Mouse (Mus musculus) CD4-positive, CD25-positive, alpha-beta regulatory T cell, adult 4 months (primary cell): ENCODE measurements around the gene Lekr1. TPM values are rescaled to one million over a fixed set of nuclear protein-coding genes. Genes with fewer than 3 reads are reported as not detected.
"Not testable (repeated sequence)": the region's sequence is repeated elsewhere in the genome, so short reads cannot be mapped to it uniquely, and the experiment has no call there.

Source experiments
- ATAC-seq: one replicate; pipeline ENCODE4 v1.8.0; 2017
- polyA plus RNA-seq, 2 experiments: library from polyadenylated mRNA; unstranded; fragments of 100-300 nt; shearing (Covaris generic); gene quantifications; one replicate each; pipeline ENCODE4 v1.2.1; 2017

Gene Lekr1
- polyA plus RNA-seq, 2 experiments from 2014 or later: 0.20 TPM; not detected in 1

DNA sequence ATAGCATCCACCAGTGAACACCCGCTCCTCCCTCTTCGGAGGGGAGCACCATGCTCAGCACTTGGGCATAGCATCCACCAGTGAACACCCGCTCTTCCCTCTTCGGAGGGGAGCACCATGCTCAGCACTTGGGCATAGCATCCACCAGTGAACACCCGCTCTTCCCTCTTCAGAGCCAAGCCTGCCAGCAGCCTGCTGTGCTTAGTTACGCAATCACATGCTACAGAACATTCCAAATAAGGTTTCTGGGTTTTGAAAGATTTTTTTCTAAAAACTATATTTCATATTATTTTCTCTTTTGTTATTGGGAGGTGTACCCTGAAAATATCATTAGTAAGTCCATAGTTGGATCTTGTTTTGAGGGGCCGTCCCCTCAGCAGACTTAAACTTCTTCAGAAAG, 103.6 kb downstream of the Lekr1 start:
- not testable (repeated sequence) for ATAC-seq

DNA sequence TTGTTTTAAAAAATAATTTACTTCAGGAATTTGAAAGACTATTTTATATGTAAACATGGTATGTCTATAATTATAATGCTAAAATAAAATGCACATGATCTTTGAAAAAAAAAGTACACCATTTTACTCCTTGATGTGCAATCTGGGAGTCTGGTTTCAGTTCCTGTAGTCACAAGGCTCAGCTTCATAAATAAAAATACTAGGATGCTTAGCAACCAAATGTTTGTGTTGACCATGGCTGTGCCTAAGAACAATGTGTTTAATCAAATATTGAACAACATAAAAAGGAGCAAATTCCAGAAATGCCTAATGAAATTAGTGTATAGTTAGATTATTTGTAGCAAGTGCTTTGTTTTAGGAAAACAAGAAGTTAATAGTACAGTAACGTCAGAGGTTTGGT, 107.9 kb downstream of the Lekr1 start:
- ATAC-seq: no peak

DNA sequence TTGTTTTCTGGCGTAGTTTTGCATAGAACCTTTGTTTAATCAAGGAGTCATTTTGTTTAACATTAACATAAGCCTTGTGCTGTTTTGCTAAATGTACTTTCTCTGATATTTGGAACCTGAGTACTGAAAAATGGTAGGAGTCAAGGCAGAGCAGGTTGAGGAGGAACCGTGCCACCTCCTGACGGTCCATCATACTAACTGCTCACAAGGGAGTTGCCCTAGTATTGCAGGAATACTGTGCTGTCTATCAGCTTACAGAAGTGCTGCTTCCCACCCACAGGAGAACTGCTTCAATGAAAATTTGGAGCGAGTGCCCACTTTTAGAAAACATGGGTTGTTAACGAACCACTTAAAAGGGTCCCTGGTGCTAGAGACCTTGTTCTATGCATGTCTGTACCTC, 109.1 kb downstream of the Lekr1 start:
- ATAC-seq: no peak

DNA sequence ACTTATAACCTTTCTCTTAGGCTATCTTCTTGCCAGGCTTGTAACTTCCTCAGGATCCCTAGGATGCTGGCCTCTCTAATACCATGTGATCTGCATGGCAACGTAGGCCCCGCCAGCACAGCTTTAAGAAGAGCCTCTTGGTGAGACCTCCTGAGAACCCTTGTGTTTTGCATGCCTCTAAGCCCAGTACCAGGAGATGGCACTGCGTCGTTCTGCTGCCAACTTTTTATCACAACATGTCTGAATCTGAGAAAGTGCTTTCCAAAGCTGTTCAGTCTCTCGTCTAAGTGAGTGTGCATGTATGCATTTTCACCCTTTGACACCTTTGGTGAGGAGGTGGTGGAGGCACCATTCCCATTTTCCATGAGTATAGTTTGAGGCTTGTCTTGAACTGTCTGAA, 116.2 kb downstream of the Lekr1 start:
- no peak for ATAC-seq

DNA sequence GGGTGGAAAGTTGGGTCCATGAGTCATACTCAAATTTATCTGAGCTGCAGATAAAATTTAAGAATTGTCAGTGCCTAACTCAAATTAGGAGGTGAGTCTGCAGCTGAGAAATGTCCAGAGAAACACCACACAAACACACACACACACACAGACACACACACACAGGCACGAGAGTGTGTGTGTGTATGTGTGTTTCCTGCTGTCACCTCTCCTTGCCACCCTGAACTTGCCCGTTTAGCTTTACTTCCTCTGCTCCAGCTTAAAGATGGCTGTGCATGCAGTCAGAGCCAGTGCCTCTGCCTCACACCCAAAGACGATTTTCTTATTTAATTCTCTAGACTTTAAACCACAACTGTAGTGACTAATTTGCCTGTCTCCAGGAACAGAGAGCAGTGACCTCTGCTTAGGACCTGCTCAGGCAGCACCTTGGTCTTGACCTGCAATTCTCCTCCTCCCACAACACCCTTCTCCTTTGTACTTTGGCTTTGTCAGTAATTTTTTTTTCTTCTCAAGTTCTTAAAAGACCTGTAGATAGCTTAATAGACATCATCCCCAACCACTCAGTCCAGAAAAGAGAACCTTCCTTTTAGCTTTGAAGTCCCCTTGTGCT, 124.2 kb downstream of the Lekr1 start:
- no peak for ATAC-seq

DNA sequence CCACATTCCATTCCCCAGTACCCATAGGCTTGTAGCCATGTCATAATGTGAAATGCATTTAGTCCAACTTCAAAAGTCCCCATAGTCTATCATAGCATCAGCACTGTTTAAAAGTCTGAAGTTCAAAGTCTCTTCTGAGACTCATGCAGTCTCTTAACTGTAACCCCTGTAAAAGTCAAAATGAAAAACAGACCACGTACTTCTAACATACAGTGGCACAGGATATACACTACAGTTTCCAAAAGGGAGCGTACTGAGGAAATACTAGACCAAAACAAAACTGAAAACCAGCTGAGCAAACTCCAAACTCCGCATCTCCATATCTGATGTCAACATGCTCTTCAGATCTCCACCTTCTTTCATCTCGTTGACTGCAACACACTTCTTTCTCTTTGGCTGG, 127.5 kb downstream of the Lekr1 start:
- ATAC-seq: peak; percentile 32

DNA sequence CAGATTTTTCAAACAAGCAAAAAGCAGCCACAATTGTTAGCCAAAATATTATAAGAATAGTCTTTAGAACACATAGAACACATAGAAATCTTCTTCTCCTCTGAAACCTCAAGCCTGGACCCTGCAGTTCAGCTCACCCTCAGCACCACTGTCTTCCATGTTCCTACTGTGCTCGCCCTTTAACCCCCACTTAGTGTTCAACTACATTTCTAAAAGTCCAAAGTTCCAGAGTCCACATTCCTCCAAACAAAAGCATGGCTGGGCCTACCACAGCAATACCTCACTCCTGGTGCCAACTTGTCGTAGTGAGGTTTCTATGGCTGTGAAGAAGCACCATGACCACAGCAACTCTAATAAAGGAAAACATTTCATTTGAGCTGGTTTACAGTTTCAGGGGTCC, 128.7 kb downstream of the Lekr1 start:
- ATAC-seq: no peak

DNA sequence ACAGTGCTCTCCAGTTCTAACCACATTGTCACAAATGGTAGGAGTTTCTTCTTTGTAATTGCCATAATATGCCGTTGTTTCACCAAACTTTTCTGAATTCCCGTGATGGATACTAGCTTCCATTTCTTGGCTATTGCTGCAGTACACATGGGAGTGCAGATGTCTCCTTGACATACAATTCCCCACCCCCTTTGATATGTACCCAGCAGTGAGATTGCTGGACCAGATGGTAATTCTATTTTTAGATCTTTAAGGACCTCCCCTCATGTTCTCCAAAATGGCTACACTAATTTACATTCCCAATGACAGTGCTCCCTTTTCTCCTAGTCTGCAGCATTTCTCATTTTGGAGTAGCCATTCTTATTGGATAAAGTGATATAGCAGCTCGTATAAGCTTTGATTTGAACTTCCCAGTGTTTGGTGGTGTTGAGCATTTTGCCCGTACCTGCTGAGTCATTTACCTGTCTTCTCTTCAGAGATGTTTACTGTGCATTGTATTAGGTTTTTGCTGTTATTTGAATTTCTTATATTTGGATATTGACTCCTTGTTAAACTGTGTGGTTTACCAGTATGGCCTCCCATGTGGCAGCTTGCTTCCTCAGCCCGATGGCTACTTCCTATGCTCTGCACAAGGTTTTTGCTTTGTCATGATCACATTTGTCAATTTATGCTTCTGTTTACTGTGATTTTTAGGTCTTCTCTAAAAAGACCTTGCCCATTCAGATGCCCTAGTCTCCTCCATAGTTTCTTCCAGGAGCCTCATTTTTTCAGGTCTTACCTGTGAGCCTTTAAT, 131.5 kb downstream of the Lekr1 start:
- no peak for ATAC-seq

DNA sequence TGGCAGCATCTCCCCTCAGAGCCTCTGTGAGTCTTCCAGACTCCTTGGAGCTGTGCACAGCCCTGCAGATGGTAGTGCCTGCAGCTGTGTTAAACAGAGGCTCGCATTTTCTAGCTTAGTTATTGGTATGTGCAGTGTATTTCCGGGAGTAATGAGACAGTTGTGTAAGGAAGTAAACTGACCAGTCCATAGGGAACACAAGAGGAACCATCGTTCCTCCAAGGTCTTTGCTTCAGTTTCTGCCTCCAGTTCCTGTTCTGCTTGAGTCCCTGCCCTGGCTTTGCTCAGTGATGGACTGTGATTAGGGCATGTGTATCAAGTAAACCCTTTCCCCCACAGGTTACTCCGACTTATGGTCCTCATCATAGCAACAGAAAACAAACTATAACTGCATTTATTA, 134.9 kb downstream of the Lekr1 start:
- no peak for ATAC-seq

DNA sequence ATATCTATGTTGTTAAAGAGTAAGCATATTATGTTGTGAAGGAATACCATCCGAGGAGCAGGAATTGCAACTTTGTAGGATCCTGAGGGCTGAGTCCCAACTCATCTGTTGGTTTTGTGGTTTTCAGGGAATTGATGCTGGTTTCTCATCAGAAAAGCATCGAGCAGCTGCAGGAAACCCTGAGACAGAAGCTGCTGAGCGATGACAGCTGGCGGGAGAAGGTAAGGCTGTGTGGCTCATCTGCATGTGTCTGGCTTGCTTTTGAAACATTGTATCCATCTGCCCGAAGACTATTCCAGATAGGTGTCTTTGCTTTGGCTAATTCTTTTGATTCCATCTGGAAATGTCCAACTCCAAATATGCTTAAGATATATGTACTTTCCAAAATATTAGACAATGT, 136.2 kb downstream of the Lekr1 start:
- ATAC-seq: no peak

DNA sequence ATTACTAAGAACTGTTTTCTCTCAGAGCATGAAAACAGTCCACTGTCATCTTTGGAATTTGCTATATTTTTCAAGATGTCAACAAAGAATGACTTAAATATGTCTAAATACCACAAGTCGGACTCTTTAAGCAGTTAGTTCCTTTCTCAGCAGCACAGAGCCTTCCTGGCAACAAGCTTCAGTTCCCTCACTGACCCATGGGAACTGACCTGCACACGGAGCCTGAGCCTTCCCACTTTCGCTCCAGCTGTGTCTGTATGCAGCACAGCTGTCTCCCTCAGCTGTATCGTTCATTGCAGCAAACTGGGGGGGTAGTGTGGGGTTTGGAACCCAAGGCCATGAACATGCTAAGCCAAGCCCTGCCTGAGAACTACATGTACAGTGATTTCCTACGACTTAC, 136.8 kb downstream of the Lekr1 start:
- ATAC-seq: no peak

DNA sequence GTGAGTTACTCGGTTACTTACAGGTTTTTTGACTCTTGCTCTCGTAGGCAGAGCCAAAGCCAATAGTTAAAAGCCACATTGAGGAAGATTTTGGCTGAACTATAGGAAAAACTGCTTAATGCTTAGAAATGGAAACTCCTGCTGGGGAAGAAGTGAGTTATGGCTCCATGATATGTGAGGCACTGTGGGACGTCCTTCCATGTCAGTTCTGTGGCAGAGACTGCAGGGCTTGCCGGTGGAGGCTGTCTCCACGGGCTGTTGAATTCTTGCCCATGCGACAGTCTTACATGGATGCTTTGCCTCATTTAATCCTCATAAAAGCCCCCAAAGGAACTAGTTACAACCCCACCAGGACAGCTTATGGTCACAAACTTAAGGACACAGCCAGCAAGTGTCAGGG, 148.9 kb downstream of the Lekr1 start:
- no peak for ATAC-seq

DNA sequence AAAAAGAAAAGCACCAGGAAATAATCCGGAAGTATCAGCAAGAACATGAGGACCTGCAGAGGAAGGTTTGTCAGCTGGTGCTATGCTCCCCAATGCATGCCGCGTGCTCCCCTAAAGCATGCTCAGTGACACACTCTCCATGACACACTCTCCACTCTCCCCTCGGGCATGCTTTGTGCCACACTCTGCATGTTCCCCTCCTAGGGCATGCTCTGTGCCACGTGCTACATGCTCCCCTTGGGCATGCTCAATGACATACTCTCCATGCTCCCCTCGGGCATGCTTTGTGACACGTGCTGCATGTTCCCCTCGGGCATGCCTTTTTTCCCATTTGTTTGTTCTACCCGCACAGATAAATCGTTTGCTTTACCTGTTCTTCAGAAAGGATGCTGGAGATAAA, 150.0 kb downstream of the Lekr1 start:
- no peak for ATAC-seq

DNA sequence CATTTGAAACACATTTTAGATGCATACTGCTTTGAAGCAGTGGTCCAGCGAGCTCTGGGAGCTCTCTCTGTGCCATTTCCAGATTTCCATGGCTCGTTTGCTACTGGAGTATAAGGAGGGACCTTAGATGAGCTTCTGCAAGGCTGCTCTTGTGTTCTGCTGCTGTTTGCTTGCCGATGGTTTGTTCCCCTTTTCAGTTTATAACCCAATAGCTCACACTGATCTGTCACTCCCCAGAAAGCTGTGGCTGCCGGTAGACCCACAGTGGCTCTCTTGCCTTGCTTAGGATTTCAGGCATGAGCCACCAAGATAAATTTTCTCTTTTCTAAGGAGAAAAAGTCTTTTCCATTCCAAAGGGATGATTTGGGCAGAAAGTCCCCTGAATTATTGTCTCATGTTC, 152.6 kb downstream of the Lekr1 start:
- ATAC-seq: no peak

DNA sequence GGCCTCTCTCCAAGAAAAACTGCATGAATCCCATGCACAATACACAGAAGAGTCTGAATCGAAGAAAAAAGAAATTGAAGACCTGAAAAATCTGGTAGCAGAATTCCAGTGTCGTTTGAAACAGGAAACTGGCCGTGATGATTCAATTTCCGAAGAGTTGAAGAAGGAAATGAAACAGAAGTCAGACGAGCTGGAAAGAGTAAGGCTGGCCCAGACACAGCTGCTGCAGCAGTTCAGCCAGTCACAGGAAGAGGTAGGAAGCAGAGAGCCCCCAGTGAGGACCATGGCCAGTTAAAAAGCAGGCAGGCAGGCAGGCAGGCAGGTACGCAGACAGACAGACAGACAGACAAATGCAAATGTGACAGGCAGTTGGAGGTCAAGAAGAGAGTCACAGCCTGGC, 153.8 kb downstream of the Lekr1 start:
- ATAC-seq: no peak

DNA sequence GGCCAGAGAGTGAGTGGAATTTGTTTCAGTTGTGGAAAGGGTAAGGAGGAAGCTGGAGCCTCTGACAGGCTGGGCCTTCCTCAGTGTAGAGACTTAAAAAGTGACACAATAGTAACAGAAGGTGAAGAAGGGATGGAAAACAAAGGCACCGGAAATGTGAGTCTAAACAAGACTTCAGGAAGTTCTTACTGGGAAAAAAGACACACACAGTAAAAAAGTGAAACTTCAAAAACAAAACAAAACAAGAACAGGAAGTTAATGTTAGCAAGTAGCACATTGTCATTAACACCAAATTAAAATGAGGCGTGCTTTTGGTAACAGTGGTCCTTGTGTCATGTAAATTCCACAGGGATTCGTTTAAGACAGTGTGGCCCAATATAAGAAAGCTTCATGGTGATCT, 158.9 kb downstream of the Lekr1 start:
- no peak for ATAC-seq

DNA sequence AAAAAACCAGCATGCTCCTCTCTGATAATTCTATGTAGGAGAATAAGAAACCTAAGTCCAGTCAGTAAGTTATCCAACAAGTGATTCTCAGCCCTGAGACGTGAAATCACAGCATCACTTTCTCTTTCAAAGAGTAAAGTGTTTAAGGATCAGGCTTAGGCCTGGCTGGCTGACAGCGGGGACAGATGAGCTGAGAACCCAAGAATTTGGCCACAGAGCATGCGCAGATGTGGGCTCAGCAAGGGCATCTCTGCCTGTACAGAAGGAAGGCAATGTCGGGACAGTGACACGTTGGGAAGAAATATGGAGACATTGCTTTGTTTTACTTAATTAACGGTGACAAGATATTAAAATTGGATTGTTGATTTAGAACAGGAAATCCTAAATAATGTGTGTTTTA, 160.7 kb downstream of the Lekr1 start:
- ATAC-seq: no peak

DNA sequence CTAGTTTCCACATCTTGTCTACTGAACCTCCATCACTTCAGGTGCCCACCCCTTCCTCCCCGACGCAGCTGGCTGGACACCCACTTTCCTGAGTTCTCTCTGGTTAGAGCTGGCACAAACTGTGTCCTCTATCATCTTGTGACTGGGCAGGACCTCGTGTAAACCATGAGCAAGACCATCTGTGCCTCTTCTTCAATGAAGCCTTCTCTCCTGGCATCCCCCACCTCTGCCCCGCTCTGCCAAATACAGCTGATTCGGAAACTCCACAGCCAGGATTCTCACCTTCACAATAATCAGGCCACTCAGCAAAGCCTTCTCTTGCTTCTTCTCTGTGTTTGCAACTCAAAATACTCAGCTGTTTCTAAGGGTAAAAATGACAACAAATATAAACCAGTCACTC, 161.4 kb downstream of the Lekr1 start:
- no peak for ATAC-seq

DNA sequence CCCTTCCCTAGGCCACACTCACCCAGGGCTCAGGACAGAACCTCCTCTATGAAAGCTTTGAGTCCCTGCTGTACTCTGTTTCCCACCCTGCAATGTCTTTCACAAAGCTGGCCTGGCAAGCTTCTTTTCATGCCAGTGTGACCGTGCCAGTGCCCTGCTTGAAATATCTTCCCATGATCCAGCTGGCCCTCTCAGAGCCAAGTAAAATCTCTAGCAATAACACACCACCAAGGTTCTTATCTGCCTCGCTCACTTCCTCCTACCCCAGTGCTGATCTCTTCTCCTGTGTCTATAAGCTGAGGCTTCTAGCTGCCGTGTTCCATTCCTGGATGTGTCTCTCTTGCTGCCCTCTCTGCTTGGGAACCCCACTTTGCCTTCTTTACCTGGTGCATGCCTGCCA, 162.0 kb downstream of the Lekr1 start:
- ATAC-seq: no peak

DNA sequence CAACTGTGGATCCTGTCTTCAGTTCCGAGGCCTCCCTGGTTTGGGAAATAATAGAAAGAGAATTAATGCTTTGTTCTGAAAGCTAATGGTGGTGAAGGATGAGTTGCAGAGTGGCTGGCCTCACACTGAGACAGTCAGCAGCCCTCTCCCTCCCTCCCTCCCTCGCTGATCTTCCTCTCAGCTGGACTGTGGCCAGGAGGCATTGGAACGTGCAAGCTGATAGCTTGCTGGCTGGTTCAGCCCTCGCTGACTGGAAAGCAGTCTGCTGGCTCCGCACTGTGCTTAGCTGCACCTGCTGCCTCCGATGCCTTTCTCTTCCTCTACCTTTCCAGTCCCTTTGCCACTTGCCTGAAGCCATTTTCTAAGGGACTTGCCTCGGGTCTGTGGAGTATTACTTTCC, 163.2 kb downstream of the Lekr1 start:
- no peak for ATAC-seq

DNA sequence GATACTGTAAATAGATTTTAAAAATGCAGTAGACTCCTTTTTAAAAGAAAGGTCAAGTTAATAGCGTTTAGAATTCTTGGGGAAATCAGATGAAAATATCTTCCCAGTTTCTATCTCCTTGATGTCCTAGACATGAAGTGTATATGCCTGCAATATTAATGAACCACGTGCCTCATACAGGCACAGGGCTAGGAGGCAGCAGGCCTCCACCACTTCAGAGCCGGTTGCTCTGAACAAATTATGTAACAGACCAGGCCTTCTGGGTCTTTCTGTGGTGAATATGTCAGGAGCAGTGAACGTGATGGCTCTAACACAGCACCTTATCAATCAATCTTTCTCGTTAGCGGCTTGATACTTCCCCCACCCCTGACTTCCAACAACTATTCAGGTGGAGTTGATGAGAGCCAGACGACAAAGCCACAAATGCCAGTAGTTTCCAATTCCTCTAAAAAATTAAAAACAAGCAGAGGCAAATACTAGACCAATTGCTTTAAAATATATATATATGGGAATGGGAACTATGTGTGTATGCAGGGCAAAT, 164.0 kb downstream of the Lekr1 start:
- ATAC-seq: no peak

DNA sequence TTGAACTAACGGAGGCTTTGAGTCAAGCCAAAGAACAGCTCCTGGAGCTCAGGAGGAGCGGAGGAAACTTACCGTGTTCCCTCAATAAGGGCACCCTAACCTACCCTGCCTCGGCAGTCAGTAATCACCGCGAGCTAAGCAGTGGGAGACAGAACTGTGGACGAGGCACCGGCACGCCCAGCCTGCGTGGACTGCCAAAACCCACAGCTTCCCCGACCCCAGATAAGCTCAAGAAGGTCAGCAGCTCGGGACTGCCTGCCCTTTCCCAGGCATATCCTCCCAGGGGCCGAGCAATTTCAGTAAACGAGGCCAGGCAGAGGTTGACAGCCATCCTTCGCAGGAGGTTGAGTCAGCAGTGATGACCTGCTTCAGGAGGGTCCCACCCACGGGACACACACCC, 164.8 kb downstream of the Lekr1 start:
- no peak for ATAC-seq

DNA sequence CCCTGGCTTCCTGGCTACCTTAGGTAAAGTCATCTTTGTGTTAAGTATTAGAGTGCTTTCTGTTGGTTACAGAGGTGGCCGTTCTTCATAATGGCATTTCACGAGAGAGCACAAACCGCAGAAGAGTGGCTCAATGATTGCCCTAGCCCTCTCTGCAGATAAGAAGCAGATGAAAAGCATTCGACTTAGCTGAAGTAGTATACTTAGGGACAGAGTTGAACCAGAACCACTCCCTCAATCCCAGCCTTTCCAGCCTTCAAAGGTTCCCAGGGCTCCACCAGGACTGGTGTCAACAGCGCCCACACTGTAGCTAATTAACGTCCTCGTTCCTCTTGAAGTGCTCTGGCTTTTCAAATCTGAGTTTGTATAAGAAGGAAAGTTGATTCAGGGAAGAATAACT, 166.4 kb downstream of the Lekr1 start:
- no peak for ATAC-seq

DNA sequence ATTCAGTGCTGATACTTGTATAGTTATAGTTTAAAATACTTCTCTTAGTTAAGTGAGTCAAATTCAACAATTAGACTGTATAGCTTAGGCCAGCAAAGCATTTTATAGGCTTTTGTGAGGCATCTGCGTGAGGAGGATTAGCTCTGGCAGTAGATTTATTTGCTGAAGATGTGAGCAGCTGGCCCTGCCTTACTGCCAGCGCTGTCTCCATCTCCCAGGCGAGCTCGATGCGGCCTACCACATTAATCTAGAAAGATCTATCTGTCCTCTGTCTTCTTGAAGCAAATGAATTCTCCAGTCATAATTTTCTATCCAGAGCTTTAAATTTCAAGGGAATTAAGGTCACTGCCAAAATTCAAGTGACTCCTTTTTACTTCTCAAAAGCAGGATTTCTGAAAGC, 170.4 kb downstream of the Lekr1 start:
- ATAC-seq: no peak

DNA sequence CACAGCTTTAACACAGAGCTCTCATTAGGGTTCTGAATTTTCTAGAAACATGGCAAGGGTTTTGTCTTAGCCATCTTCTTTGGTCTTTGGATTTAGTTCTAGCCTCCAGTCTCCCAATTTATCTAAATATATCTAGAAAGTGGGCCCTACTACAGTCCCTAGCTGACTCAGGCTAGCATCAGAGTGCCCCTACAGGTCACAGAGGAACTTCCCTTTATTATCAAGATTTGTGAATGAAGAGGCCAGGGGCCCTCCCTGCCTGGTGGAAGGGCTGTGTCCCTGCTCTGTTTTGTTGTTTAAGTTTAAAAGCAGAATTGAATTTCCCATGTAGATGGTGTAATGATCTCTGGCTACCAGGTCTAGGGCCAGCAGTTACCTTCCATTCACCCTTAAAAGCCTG, 173.6 kb downstream of the Lekr1 start:
- no peak for ATAC-seq
